Mouse (Mus musculus) skeletal muscle tissue, adult 2 months (tissue): ENCODE measurements at regions not wholly inside any gene's neighbourhood (a gene's known extent, or its start where the extent isn't known, plus 50 kb on each side); places are given as distances from the start of the nearest gene placed in this dataset.
"Not testable (repeated sequence)": the region's sequence is repeated elsewhere in the genome, so short reads cannot be mapped to it uniquely, and the experiment has no call there.

Source experiments
- DNase-seq: peaks from one replicate; pipeline ENCODE4 v3.0.0-alpha.2; 2012; ENCODE audit warnings: low read depth, low spot score

GRCm38 (mm10) chr3:151931656-151932055 is 94.2 kb upstream of the Ptgfr start:
- no peak for DNase-seq

GRCm38 (mm10) chr3:151931096-151931495 is 93.7 kb upstream of the Ptgfr start:
- no peak for DNase-seq

GRCm38 (mm10) chr3:151914010-151914513 is 76.6 kb upstream of the Ptgfr start:
- DNase-seq, result peak; percentile 28

- not testable (repeated sequence) for DNase-seq
Measured at GRCm38 (mm10) chr3:151912292-151912691, 74.9 kb upstream of the Ptgfr start.

GRCm38 (mm10) chr3:151910851-151911250 is 73.4 kb upstream of the Ptgfr start:
- no peak for DNase-seq

GRCm38 (mm10) chr3:151909344-151909743 is 71.9 kb upstream of the Ptgfr start:
- no peak for DNase-seq

GRCm38 (mm10) chr3:151908886-151909285 is 71.5 kb upstream of the Ptgfr start:
- DNase-seq, result no peak

GRCm38 (mm10) chr3:151905775-151906174 is 68.3 kb upstream of the Ptgfr start:
- no peak for DNase-seq

- no peak for DNase-seq
Measured at GRCm38 (mm10) chr3:151903169-151903568, 65.7 kb upstream of the Ptgfr start.

- DNase-seq, result no peak
Measured at GRCm38 (mm10) chr3:151902216-151902827, 64.9 kb upstream of the Ptgfr start.

- no peak for DNase-seq
Measured at GRCm38 (mm10) chr3:151899676-151900075, 62.2 kb upstream of the Ptgfr start.

GRCm38 (mm10) chr3:151899094-151899493 is 61.7 kb upstream of the Ptgfr start:
- no peak for DNase-seq

GRCm38 (mm10) chr3:151896320-151896719 is 58.9 kb upstream of the Ptgfr start:
- DNase-seq, result no peak

- no peak for DNase-seq
Measured at GRCm38 (mm10) chr3:151894712-151895111, 57.3 kb upstream of the Ptgfr start.

GRCm38 (mm10) chr3:151893421-151894235 is 56.2 kb upstream of the Ptgfr start:
- DNase-seq, result peak; percentile 18

GRCm38 (mm10) chr3:151891760-151892253 is 54.4 kb upstream of the Ptgfr start:
- DNase-seq, result peak; percentile 95

- no peak for DNase-seq
Measured at GRCm38 (mm10) chr3:151891336-151891735, 53.9 kb upstream of the Ptgfr start.

- DNase-seq, result no peak
Measured at GRCm38 (mm10) chr3:151889738-151890137, 52.3 kb upstream of the Ptgfr start.
